Mouse (Mus musculus): ENCODE data around the gene Mrpl44. TPM values are rescaled to one million over a fixed set of nuclear protein-coding genes. Genes with fewer than 3 reads are reported as not detected.

The Mrpl44 gene
- polyA plus RNA-seq, 1 experiment from 2014 or later = 29.4 TPM

GRCm38 (mm10) chr1:79815446-79815845 is 39.6 kb downstream of the Mrpl44 start:
- Histone ChIP-seq H3K27me3 (replicated peaks; ENCODE audit: control insufficient read depth, insufficient read depth, low read length) (no peaks in the 10 kb centered on the region), H3K4me3 (ENCODE audit: low read depth, low read length) (no peak overlapping the region), H3K36me3 (ENCODE audit: control insufficient read depth, insufficient read depth) (no peaks in the 10 kb centered on the region), H3K27ac (ENCODE audit: low read depth, low read length) (no peak overlapping the region), H3K9ac (ENCODE audit: low read depth, low read length) (no peak overlapping the region), H3K4me1 (replicated peaks; ENCODE audit: control insufficient read depth, insufficient read depth, low read length) (no peaks in the 10 kb centered on the region), H3K9me3 (ENCODE audit: control insufficient read depth) (no peaks in the 10 kb centered on the region), H3K4me2 (replicated peaks; ENCODE audit: low read depth) (no peak overlapping the region)
- ATAC-seq = no peak
- WGBS = 82% methylated on average over 3 of the region's 3 CpGs
- no peak for TF ChIP-seq CTCF (IDR thresholded peaks at IDR 0.05; ENCODE audit: low read depth)

GRCm38 (mm10) chr1:79819296-79819879 is 43.6 kb downstream of the Mrpl44 start:
- Histone ChIP-seq H3K27me3 (replicated peaks; ENCODE audit: control insufficient read depth, insufficient read depth, low read length) (no peaks in the 10 kb centered on the region), H3K4me1 (replicated peaks; ENCODE audit: control insufficient read depth, insufficient read depth, low read length) (no peaks in the 10 kb centered on the region), H3K4me3 (ENCODE audit: low read depth, low read length) (no peak overlapping the region), H3K36me3 (ENCODE audit: control insufficient read depth, insufficient read depth) (no peaks in the 10 kb centered on the region), H3K9me3 (ENCODE audit: control insufficient read depth) (no peaks in the 10 kb centered on the region), H3K9ac (ENCODE audit: low read depth, low read length) (no peak overlapping the region), H3K27ac (ENCODE audit: low read depth, low read length) (no peak overlapping the region), H3K4me2 (replicated peaks; ENCODE audit: low read depth) (no peak overlapping the region)
- ATAC-seq = no peak
- TF ChIP-seq CTCF (IDR thresholded peaks at IDR 0.05; ENCODE audit: low read depth) = 0 out of 2 replicates have a peak, but pooled peaks have one; percentile 5
- 91% methylated on average over 11 of the region's 11 CpGs for WGBS

- 0 out of 2 replicates have a peak overlapping the region, but pooled peaks have one; percentile 21 for H3K4me2 ChIP-seq (replicated peaks; ENCODE audit: low read depth)
- ATAC-seq = no peak
Observed at GRCm38 (mm10) chr1:79822806-79823525, 47.1 kb downstream of the Mrpl44 start.

DNA sequence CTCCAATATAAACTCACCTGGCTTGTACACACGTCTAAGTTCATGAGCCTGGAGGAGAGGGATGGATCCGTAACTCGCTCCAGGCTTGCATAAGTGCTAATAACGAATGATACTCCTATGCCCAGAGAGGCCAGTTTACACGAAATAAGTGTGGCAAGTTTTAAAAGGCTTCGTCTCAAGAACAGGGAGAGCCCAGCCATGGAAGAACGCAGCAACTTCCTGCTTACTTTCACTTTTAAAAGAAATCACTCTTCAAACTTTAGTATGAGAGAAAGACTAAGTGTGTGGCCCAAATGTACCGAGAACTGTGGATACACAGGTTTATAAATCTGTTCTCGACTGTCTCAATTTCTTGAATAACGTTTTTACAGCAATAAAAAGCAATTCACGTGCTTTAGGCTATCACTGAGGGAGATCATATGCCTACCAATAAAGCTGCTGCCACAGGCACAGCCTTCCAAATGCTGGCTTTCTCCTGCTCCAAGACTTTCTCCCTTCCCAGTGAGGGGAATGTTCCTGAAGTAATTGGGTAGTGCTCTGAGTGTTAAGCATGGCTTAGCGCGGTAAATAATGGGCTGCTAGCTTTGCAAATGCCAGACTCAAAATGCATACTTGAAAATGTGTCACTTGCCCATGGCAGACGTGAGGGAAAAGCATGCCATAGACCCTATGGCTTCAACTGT is 48.3 kb downstream of the Mrpl44 start:
- H3K27ac ChIP-seq (ENCODE audit: low read depth, low read length) = no peak overlapping the region
- H3K27me3 ChIP-seq (replicated peaks; ENCODE audit: control insufficient read depth, insufficient read depth, low read length) = no peaks in the 10 kb centered on the region
- no peaks in the 10 kb centered on the region for H3K4me1 ChIP-seq (replicated peaks; ENCODE audit: control insufficient read depth, insufficient read depth, low read length)
- no peak for TF ChIP-seq CTCF (IDR thresholded peaks at IDR 0.05; ENCODE audit: low read depth)
- H3K9ac ChIP-seq (ENCODE audit: low read depth, low read length) = no peak overlapping the region
- peak overlapping the region; percentile 56 for H3K4me2 ChIP-seq (replicated peaks; ENCODE audit: low read depth)
- WGBS = 46% methylated on average over 14 of the region's 14 CpGs
- H3K4me3 ChIP-seq (ENCODE audit: low read depth, low read length) = peak overlapping the region; percentile 25
- ATAC-seq = no peak
- H3K9me3 ChIP-seq (ENCODE audit: control insufficient read depth) = no peaks in the 10 kb centered on the region
- H3K36me3 ChIP-seq (ENCODE audit: control insufficient read depth, insufficient read depth) = no peaks in the 10 kb centered on the region

More at GRCm38 (mm10) chr1:79822806-79823525, 47.1 kb downstream of the Mrpl44 start:
- Histone ChIP-seq H3K4me3 (ENCODE audit: low read depth, low read length) (no peak overlapping the region), H3K27ac (ENCODE audit: low read depth, low read length) (no peak overlapping the region), H3K4me1 (replicated peaks; ENCODE audit: control insufficient read depth, insufficient read depth, low read length) (no peaks in the 10 kb centered on the region), H3K9me3 (ENCODE audit: control insufficient read depth) (no peaks in the 10 kb centered on the region), H3K36me3 (ENCODE audit: control insufficient read depth, insufficient read depth) (no peaks in the 10 kb centered on the region), H3K9ac (ENCODE audit: low read depth, low read length) (no peak overlapping the region), H3K27me3 (replicated peaks; ENCODE audit: control insufficient read depth, insufficient read depth, low read length) (no peaks in the 10 kb centered on the region)
- TF ChIP-seq CTCF (IDR thresholded peaks at IDR 0.05; ENCODE audit: low read depth) = no peak
- WGBS = 54% methylated on average over 13 of the region's 13 CpGs

Other genes starting within 250 kb of the Mrpl44 start
- gene Ap1s3, start 104.0 kb upstream of the Mrpl44 start, polyA plus RNA-seq (2015; fragmentation: Nextera tagmentation; extraction: Ambion mirVana) = 2.2 and 2.5 TPM in 2 replicates
- 37.2 and 40.9 TPM in 2 replicates for gene Wdfy1, start 125 bp downstream of the Mrpl44 start, polyA plus RNA-seq (2015; fragmentation: Nextera tagmentation; extraction: Ambion mirVana)
- 39.2 and 41.6 TPM in 2 replicates for gene Serpine2, start 85.2 kb downstream of the Mrpl44 start, polyA plus RNA-seq (2015; fragmentation: Nextera tagmentation; extraction: Ambion mirVana)

All from intestine, postnatal 0 days (tissue).